ENCODE assay signal across 21 mouse cellular contexts in genomic region chr9:27146826-27147225, GRCm38 (mm10).
"Had no signal": no experiment of that assay in that cellular context is flagged by ENCODE, and none has a peak within 500 bp of the region (broad histone marks: within the 10 kb centered on the region; RNA-seq: fewer than 3 reads in every experiment).

No protein-coding gene starts in this region.

- H3K4me1 ChIP-seq: liver, embryonic 15.5 days; megakaryocyte, embryonic 14.5 days had no signal

- H3K27ac ChIP-seq: kidney, postnatal 0 days; limb, embryonic 10.5 days; limb, embryonic 13.5 days; liver, embryonic 12.5 days; liver, embryonic 15.5 days; midbrain, embryonic 10.5 days; midbrain, embryonic 15.5 days; neural tube, embryonic 12.5 days; stomach, embryonic 15.5 days had no signal

- DNase-seq: kidney, adult 2 months; kidney, postnatal 36 days; layer of hippocampus, adult 9-11 months; liver; lung, adult 18-20 months; lung, postnatal 10 days; retina, postnatal 1 day; right cerebral cortex, postnatal 25 days; spleen, adult 18-20 months; thymus, postnatal 36 days had no signal

- H3K9me3 ChIP-seq: limb, embryonic 10.5 days; limb, embryonic 13.5 days; liver, embryonic 12.5 days; liver, embryonic 15.5 days; megakaryocyte, embryonic 14.5 days; midbrain, embryonic 15.5 days; neural tube, embryonic 12.5 days; stomach, embryonic 15.5 days had no signal

- H3K27me3 ChIP-seq: limb, embryonic 13.5 days; liver, embryonic 12.5 days; liver, embryonic 15.5 days; midbrain, embryonic 15.5 days; neural tube, embryonic 12.5 days; stomach, embryonic 15.5 days had no signal

- H3K9ac ChIP-seq: limb, embryonic 13.5 days; liver, embryonic 12.5 days; liver, embryonic 15.5 days; midbrain, embryonic 15.5 days; neural tube, embryonic 12.5 days; stomach, embryonic 15.5 days had no signal

- H3K36me3 ChIP-seq: liver, embryonic 12.5 days; liver, embryonic 15.5 days had no signal

- H3K4me3 ChIP-seq: limb, embryonic 10.5 days; limb, embryonic 13.5 days; liver, embryonic 12.5 days; liver, embryonic 15.5 days; megakaryocyte, embryonic 14.5 days; midbrain, embryonic 10.5 days; midbrain, embryonic 15.5 days; neural tube, embryonic 12.5 days; stomach, embryonic 15.5 days had no signal

- ATAC-seq: intestine, postnatal 0 days; liver, embryonic 12.5 days; midbrain, embryonic 15.5 days had no signal

- H3K4me2 ChIP-seq: limb, embryonic 13.5 days; liver, embryonic 12.5 days; liver, embryonic 15.5 days; midbrain, embryonic 15.5 days; neural tube, embryonic 12.5 days; stomach, embryonic 15.5 days had no signal
